Comparison of ENCODE assay signal across 8 mouse cellular contexts in the genomic region with DNA sequence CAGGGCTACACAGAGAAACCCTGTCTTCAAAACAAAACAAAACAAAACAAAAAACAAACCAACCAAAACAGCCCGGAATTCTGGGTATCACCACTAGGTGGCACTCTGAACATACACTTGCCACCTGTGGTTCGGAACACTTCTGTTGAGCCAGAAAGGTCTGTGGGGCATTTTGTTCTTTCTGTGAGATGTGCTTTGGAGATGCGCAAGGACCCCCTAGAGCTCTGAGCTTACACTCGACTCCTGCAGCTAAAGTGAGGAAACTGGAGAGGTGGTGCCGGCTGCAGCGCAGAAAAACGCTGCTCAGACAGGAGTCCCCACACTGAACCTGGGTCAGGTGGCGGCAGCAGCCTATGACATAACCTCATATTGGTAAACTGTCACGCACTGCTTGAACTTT. TPM values are rescaled to one million over a fixed set of nuclear protein-coding genes. Genes with fewer than 3 reads are reported as not detected.
A peak's percentile ranks its signal among the peaks of the same experiment; 100 is the strongest.
DNase-seq lines count a peak whose midpoint lies in the region; ATAC-seq and TF ChIP-seq lines count a peak whose summit lies in the region.

No protein-coding gene starts in this region.

- no peaks in the 10 kb centered on the region for H3K9me3 ChIP-seq in embryonic facial prominence, embryonic 11.5 days (replicated peaks; ENCODE audit: control insufficient read depth, low read length)
- no peaks in the 10 kb centered on the region for H3K9me3 ChIP-seq in heart, embryonic 15.5 days (replicated peaks)
- no peaks in the 10 kb centered on the region for H3K9me3 ChIP-seq in kidney, postnatal 0 days (replicated peaks; ENCODE audit: low read length)
- no peaks in the 10 kb centered on the region for H3K9me3 ChIP-seq in liver, embryonic 13.5 days (replicated peaks)
- no peaks in the 10 kb centered on the region for H3K9me3 ChIP-seq in neural tube, embryonic 13.5 days

- peak; percentile 81 for DNase-seq in CD4-positive, CD25-positive, alpha-beta regulatory T cell, adult 2 months (ENCODE audit: low read depth, low spot score)
- peak; percentile 31 for DNase-seq in adrenal gland, adult 8-10 months
- DNase-seq in embryonic facial prominence, embryonic 11.5 days (ENCODE audit: low spot score), result peak; percentile 86
- DNase-seq in kidney, postnatal 0 days (ENCODE audit: low spot score), result peak; percentile 84
- DNase-seq in liver, embryonic 13.5 days, result peak; percentile 37
- peak; percentile 79 for DNase-seq in thymus, postnatal 0 days (ENCODE audit: low spot score)

- no peak overlapping the region for H3K9ac ChIP-seq in embryonic facial prominence, embryonic 11.5 days (replicated peaks; ENCODE audit: low read length)
- H3K9ac ChIP-seq in heart, embryonic 15.5 days, result no peak overlapping the region
- no peak overlapping the region for H3K9ac ChIP-seq in kidney, postnatal 0 days (ENCODE audit: low read depth, low read length)
- no peak overlapping the region for H3K9ac ChIP-seq in liver, embryonic 13.5 days
- no peak overlapping the region for H3K9ac ChIP-seq in neural tube, embryonic 13.5 days

- peak; percentile 91 for TF ChIP-seq CTCF in kidney, postnatal 0 days (IDR thresholded peaks at IDR 0.05; ENCODE audit: low read depth)

- peak; percentile 50; the same call in 1 of the 2 replicates for ATAC-seq in embryonic facial prominence, embryonic 11.5 days (replicated peaks; ENCODE audit: insufficient number of reproducible peaks, low FRiP score, low TSS enrichment, low read depth)
- 0 out of 2 replicates have a peak, but pooled peaks have one; percentile 16 for ATAC-seq in heart, embryonic 15.5 days (replicated peaks; ENCODE audit: insufficient number of reproducible peaks, insufficient read depth, low FRiP score, low read depth)
- ATAC-seq in kidney, postnatal 0 days (replicated peaks; ENCODE audit: low FRiP score, low read depth), result 0 out of 2 replicates have a peak, but pooled peaks have one; percentile 36
- no peak for ATAC-seq in liver, embryonic 13.5 days (ENCODE audit: low read depth)
- ATAC-seq in neural tube, embryonic 13.5 days (ENCODE audit: low read depth), result peak; percentile 49; the same call in 1 of the 2 replicates

- H3K27ac ChIP-seq in embryonic facial prominence, embryonic 11.5 days (replicated peaks; ENCODE audit: low read depth, low read length), result no peak overlapping the region
- no peak overlapping the region for H3K27ac ChIP-seq in heart, embryonic 15.5 days
- no peak overlapping the region for H3K27ac ChIP-seq in kidney, postnatal 0 days
- no peak overlapping the region for H3K27ac ChIP-seq in liver, embryonic 13.5 days
- H3K27ac ChIP-seq in neural tube, embryonic 13.5 days (replicated peaks), result no peak overlapping the region

- H3K4me2 ChIP-seq in embryonic facial prominence, embryonic 11.5 days (ENCODE audit: low read depth, low read length), result no peak overlapping the region; the same call in 1 of the 2 replicates
- peak overlapping the region; percentile 44; the same call in 1 of the 2 replicates for H3K4me2 ChIP-seq in heart, embryonic 15.5 days
- H3K4me2 ChIP-seq in kidney, postnatal 0 days (ENCODE audit: low read length), result peak overlapping the region; percentile 15; the same call in 1 of the 2 replicates
- 0 out of 2 replicates have a peak overlapping the region, but pooled peaks have one; percentile 1 for H3K4me2 ChIP-seq in liver, embryonic 13.5 days
- peak overlapping the region; percentile 41 for H3K4me2 ChIP-seq in neural tube, embryonic 13.5 days

- H3K27me3 ChIP-seq in embryonic facial prominence, embryonic 11.5 days (ENCODE audit: control insufficient read depth, insufficient read depth, low read length), result no peaks in the 10 kb centered on the region
- H3K27me3 ChIP-seq in heart, embryonic 15.5 days, result no peaks in the 10 kb centered on the region; the same call in 1 of the 2 replicates
- H3K27me3 ChIP-seq in kidney, postnatal 0 days (ENCODE audit: insufficient read depth, low read length), result no peaks in the 10 kb centered on the region
- 0 out of 2 replicates have a peak, but pooled peaks cover 8% of the 10 kb centered on the region for H3K27me3 ChIP-seq in liver, embryonic 13.5 days
- H3K27me3 ChIP-seq in neural tube, embryonic 13.5 days, result 0 out of 2 replicates have a peak, but pooled peaks cover 3% of the 10 kb centered on the region

- H3K4me3 ChIP-seq in embryonic facial prominence, embryonic 11.5 days (ENCODE audit: low read depth, low read length), result no peak overlapping the region
- peak overlapping the region; percentile 8; the same call in 1 of the 2 replicates for H3K4me3 ChIP-seq in heart, embryonic 15.5 days
- H3K4me3 ChIP-seq in kidney, postnatal 0 days (replicated peaks; ENCODE audit: low read depth, low read length), result no peak overlapping the region
- no peak overlapping the region for H3K4me3 ChIP-seq in liver, embryonic 13.5 days (replicated peaks)
- no peak overlapping the region for H3K4me3 ChIP-seq in neural tube, embryonic 13.5 days

- 12% methylated on average over 9 of the region's 9 CpGs for WGBS in embryonic facial prominence, embryonic 11.5 days
- 17% methylated on average over 9 of the region's 9 CpGs for WGBS in heart, embryonic 15.5 days
- 16% methylated on average over 9 of the region's 9 CpGs for WGBS in kidney, postnatal 0 days
- WGBS in liver, embryonic 13.5 days (ENCODE audit: insufficient replicate concordance), result 17% methylated on average over 9 of the region's 9 CpGs
- 19% methylated on average over 9 of the region's 9 CpGs for WGBS in neural tube, embryonic 13.5 days

- no peaks in the 10 kb centered on the region for H3K36me3 ChIP-seq in embryonic facial prominence, embryonic 11.5 days (replicated peaks; ENCODE audit: control insufficient read depth, insufficient read depth, low read depth, low read length)
- H3K36me3 ChIP-seq in heart, embryonic 15.5 days, result no peaks in the 10 kb centered on the region
- H3K36me3 ChIP-seq in kidney, postnatal 0 days (ENCODE audit: insufficient read depth, low read length), result no peaks in the 10 kb centered on the region
- H3K36me3 ChIP-seq in liver, embryonic 13.5 days, result no peaks in the 10 kb centered on the region
- H3K36me3 ChIP-seq in neural tube, embryonic 13.5 days, result no peaks in the 10 kb centered on the region

- H3K4me1 ChIP-seq in embryonic facial prominence, embryonic 11.5 days (ENCODE audit: control insufficient read depth, insufficient read depth, low read length), result no peaks in the 10 kb centered on the region
- peaks cover 4% of the 10 kb centered on the region; the same call in 1 of the 2 replicates for H3K4me1 ChIP-seq in heart, embryonic 15.5 days (replicated peaks)
- no peaks in the 10 kb centered on the region for H3K4me1 ChIP-seq in kidney, postnatal 0 days (replicated peaks; ENCODE audit: insufficient read depth, low read length)
- peaks cover 21% of the 10 kb centered on the region for H3K4me1 ChIP-seq in liver, embryonic 13.5 days (replicated peaks)
- H3K4me1 ChIP-seq in neural tube, embryonic 13.5 days (replicated peaks), result peaks cover 4% of the 10 kb centered on the region

RNA-seq across cellular contexts. Expression of gene Eid3, which starts 43.0 kb away (rescaled TPM):
- total RNA-seq in adrenal gland, adult 8-10 months (2022), result 1 to 10 TPM; 1.5 to 3.5 (median 3.0) TPM
- 0.58 and 0.81 TPM in 2 replicates for polyA plus RNA-seq in embryonic facial prominence, embryonic 11.5 days (2014; fragmentation: Nextera tagmentation; extraction: Ambion mirVana)
- polyA plus RNA-seq in heart, embryonic 15.5 days (2015; fragmentation: Nextera tagmentation; extraction: Ambion mirVana), result 0.15 and 0.42 TPM in 2 replicates
- polyA plus RNA-seq in kidney, postnatal 0 days (2015; fragmentation: Nextera tagmentation; extraction: Ambion mirVana), result 0.14 and 0.20 TPM in 2 replicates
- 0.22 and 0.28 TPM in 2 replicates for polyA plus RNA-seq in liver, embryonic 13.5 days (2015; fragmentation: Nextera tagmentation; extraction: Ambion mirVana)
- polyA plus RNA-seq in neural tube, embryonic 13.5 days (2015; fragmentation: Nextera tagmentation; extraction: Ambion mirVana), result 0.24 TPM in 1 of 2 replicates, not detected in the other
- 0.19 and 0.27 TPM in 2 replicates for polyA plus RNA-seq in thymus, postnatal 0 days (2015; fragmentation: Nextera tagmentation; extraction: Ambion mirVana)

Comparison
In these comparisons a context has a peak if more than half of its experiments do, and no peak if none do; other contexts are left out.
1. DNase-seq: peak in every context shown above with its lines; median percentile 86 in embryonic facial prominence, embryonic 11.5 days; 84 in kidney, postnatal 0 days; 81 in CD4-positive, CD25-positive, alpha-beta regulatory T cell, adult 2 months; 79 in thymus, postnatal 0 days; 37 in liver, embryonic 13.5 days; 31 in adrenal gland, adult 8-10 months.